ENCODE assay signal across 12 mouse cellular contexts in the genomic region with DNA sequence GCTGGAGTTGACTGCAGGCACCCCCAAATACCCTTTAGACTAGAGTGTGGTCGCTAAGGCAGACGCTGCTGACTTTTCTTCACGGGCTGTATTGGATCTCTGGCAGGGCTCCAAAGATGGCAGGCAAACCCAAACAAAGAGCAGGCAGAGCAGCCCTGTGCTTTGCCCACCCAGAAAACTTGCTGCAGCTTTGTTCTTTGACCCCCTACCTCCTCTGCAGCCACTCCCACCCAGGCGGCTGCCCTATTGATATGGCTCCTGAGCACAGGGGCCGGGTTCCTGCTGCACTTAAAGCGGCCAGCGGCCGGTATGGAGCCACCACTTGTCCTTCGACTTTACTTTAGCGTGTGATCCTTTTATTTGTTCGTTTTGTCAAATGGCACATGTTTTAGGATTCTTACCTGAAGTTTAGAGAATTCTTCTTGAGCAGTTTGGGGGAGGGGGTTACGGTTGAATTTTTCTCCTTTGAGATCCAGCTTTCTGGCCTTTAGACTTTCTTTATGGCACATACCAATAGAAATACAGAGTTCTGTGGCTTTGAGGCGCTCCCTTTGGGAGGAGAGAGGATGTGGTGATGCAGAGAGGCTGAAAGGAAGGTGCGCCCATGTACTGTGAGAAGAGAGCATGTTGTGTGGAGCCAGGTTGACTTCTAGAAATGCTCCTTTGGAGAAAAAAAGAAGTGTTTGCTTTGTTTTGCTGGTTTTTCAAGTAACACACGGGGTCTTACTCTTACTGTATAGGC. TPM values are rescaled to one million over a fixed set of nuclear protein-coding genes. Genes with fewer than 3 reads are reported as not detected.
DNase-seq lines count a peak whose midpoint lies in the region; ATAC-seq and TF ChIP-seq lines count a peak whose summit lies in the region.
"Had no signal": no experiment of that assay in that cellular context is flagged by ENCODE, and none has a peak within 500 bp of the region (broad histone marks: within the 10 kb centered on the region; RNA-seq: fewer than 3 reads in every experiment).

No protein-coding gene starts in this region.

- no peak overlapping the region; the same call in 1 of the 2 replicates for H3K27ac ChIP-seq in hindbrain, embryonic 10.5 days
- H3K27ac ChIP-seq in hindbrain, embryonic 16.5 days (ENCODE audit: low read depth, low read length), result no peak overlapping the region; the same call in 1 of the 2 replicates
- H3K27ac ChIP-seq in midbrain, embryonic 10.5 days (replicated peaks), result peak overlapping the region; percentile 69
- H3K27ac ChIP-seq in midbrain, embryonic 15.5 days, result no peak overlapping the region
- H3K27ac ChIP-seq in embryonic facial prominence, embryonic 10.5 days (replicated peaks), result peak overlapping the region; percentile 24; the same call in 1 of the 2 replicates
- no peak overlapping the region for H3K27ac ChIP-seq in midbrain, postnatal 0 days (ENCODE audit: low read depth, low read length)

- TF ChIP-seq CTCF in midbrain, postnatal 0 days (IDR thresholded peaks at IDR 0.05), result no peak

- peaks cover 52% of the 10 kb centered on the region for H3K36me3 ChIP-seq in hindbrain, embryonic 10.5 days
- peaks cover 7% of the 10 kb centered on the region for H3K36me3 ChIP-seq in hindbrain, embryonic 16.5 days (ENCODE audit: control insufficient read depth, insufficient read depth, low read length)
- H3K36me3 ChIP-seq in midbrain, embryonic 10.5 days, result peaks cover 57% of the 10 kb centered on the region
- no peaks in the 10 kb centered on the region for H3K36me3 ChIP-seq in midbrain, embryonic 15.5 days (replicated peaks)
- H3K36me3 ChIP-seq in embryonic facial prominence, embryonic 10.5 days (replicated peaks), result peaks cover 70% of the 10 kb centered on the region
- peaks cover 3% of the 10 kb centered on the region; the same call in 1 of the 2 replicates for H3K36me3 ChIP-seq in midbrain, postnatal 0 days (ENCODE audit: insufficient read depth, low read length)

- H3K4me3 ChIP-seq in hindbrain, embryonic 10.5 days, result no peak overlapping the region
- H3K4me3 ChIP-seq in hindbrain, embryonic 16.5 days (ENCODE audit: low read length), result no peak overlapping the region
- H3K4me3 ChIP-seq in midbrain, embryonic 10.5 days, result no peak overlapping the region; the same call in 1 of the 2 replicates
- H3K4me3 ChIP-seq in midbrain, embryonic 15.5 days, result no peak overlapping the region
- H3K4me3 ChIP-seq in embryonic facial prominence, embryonic 10.5 days, result no peak overlapping the region
- H3K4me3 ChIP-seq in midbrain, postnatal 0 days (ENCODE audit: low read depth, low read length), result no peak overlapping the region

- peaks cover 11% of the 10 kb centered on the region for H3K4me1 ChIP-seq in hindbrain, embryonic 10.5 days (replicated peaks)
- no peaks in the 10 kb centered on the region for H3K4me1 ChIP-seq in hindbrain, embryonic 16.5 days (ENCODE audit: control insufficient read depth, insufficient read depth, low read depth, low read length)
- peaks cover 15% of the 10 kb centered on the region for H3K4me1 ChIP-seq in midbrain, embryonic 10.5 days
- H3K4me1 ChIP-seq in midbrain, embryonic 15.5 days, result no peaks in the 10 kb centered on the region
- H3K4me1 ChIP-seq in embryonic facial prominence, embryonic 10.5 days, result peaks cover 11% of the 10 kb centered on the region
- H3K4me1 ChIP-seq in midbrain, postnatal 0 days (ENCODE audit: insufficient read depth, low read length), result no peaks in the 10 kb centered on the region

- H3K27me3 ChIP-seq in hindbrain, embryonic 10.5 days (ENCODE audit: insufficient read depth, poor library complexity, severe bottlenecking), result no peaks in the 10 kb centered on the region
- H3K27me3 ChIP-seq in hindbrain, embryonic 16.5 days (replicated peaks; ENCODE audit: control insufficient read depth, insufficient read depth, low read length), result no peaks in the 10 kb centered on the region
- H3K27me3 ChIP-seq in midbrain, embryonic 10.5 days (ENCODE audit: low read depth, poor library complexity, severe bottlenecking), result no peaks in the 10 kb centered on the region
- no peaks in the 10 kb centered on the region for H3K27me3 ChIP-seq in midbrain, embryonic 15.5 days (replicated peaks)
- no peaks in the 10 kb centered on the region for H3K27me3 ChIP-seq in embryonic facial prominence, embryonic 10.5 days (replicated peaks; ENCODE audit: low read depth, poor library complexity, severe bottlenecking)
- H3K27me3 ChIP-seq in midbrain, postnatal 0 days (ENCODE audit: insufficient read depth, low read length), result no peaks in the 10 kb centered on the region
- H3K27me3 ChIP-seq: CH12.LX had no signal

- WGBS in hindbrain, embryonic 10.5 days, result 43% methylated on average over 15 of the region's 15 CpGs
- 42% methylated on average over 15 of the region's 15 CpGs for WGBS in hindbrain, embryonic 16.5 days
- 46% methylated on average over 15 of the region's 15 CpGs for WGBS in midbrain, embryonic 10.5 days
- 37% methylated on average over 15 of the region's 15 CpGs for WGBS in midbrain, embryonic 15.5 days
- WGBS in embryonic facial prominence, embryonic 10.5 days, result 53% methylated on average over 15 of the region's 15 CpGs
- WGBS in midbrain, postnatal 0 days, result 44% methylated on average over 15 of the region's 15 CpGs

- H3K9me3 ChIP-seq in hindbrain, embryonic 10.5 days, result no peaks in the 10 kb centered on the region
- H3K9me3 ChIP-seq in hindbrain, embryonic 16.5 days (ENCODE audit: control insufficient read depth, low read length), result no peaks in the 10 kb centered on the region; the same call in 1 of the 2 replicates
- 0 out of 2 replicates have a peak, but pooled peaks cover 3% of the 10 kb centered on the region for H3K9me3 ChIP-seq in midbrain, embryonic 10.5 days (replicated peaks)
- H3K9me3 ChIP-seq in midbrain, embryonic 15.5 days, result no peaks in the 10 kb centered on the region
- H3K9me3 ChIP-seq in embryonic facial prominence, embryonic 10.5 days, result no peaks in the 10 kb centered on the region
- no peaks in the 10 kb centered on the region for H3K9me3 ChIP-seq in midbrain, postnatal 0 days (ENCODE audit: low read length)

- no peak overlapping the region; the same call in 1 of the 2 replicates for H3K4me2 ChIP-seq in hindbrain, embryonic 16.5 days (ENCODE audit: low read length)
- H3K4me2 ChIP-seq in midbrain, embryonic 15.5 days, result no peak overlapping the region
- no peak overlapping the region for H3K4me2 ChIP-seq in midbrain, postnatal 0 days (ENCODE audit: low read depth, low read length, poor library complexity, severe bottlenecking)

- peak; percentile 9 for DNase-seq in hindbrain, embryonic 10.5 days (ENCODE audit: low spot score)
- peak; percentile 13 for DNase-seq in midbrain, embryonic 10.5 days (ENCODE audit: low spot score)
- DNase-seq in embryonic facial prominence, embryonic 10.5 days (ENCODE audit: low spot score), result peak; percentile 14
- DNase-seq in midbrain, postnatal 0 days (ENCODE audit: low spot score), result peak; percentile 4
- no peak for DNase-seq in right cerebral cortex, postnatal 4 days
- no peak for DNase-seq in heart, postnatal 14 days
- DNase-seq: heart, adult 18-20 months; layer of hippocampus, postnatal 36 days; right cerebral cortex, postnatal 25 days had no signal

- ATAC-seq in hindbrain, embryonic 16.5 days, result no peak
- ATAC-seq in midbrain, embryonic 15.5 days (replicated peaks), result no peak; the same call in 1 of the 2 replicates
- no peak for ATAC-seq in midbrain, postnatal 0 days (ENCODE audit: low FRiP score)

- no peak overlapping the region for H3K9ac ChIP-seq in hindbrain, embryonic 16.5 days (ENCODE audit: low read depth, low read length)
- no peak overlapping the region for H3K9ac ChIP-seq in midbrain, embryonic 15.5 days
- no peak overlapping the region for H3K9ac ChIP-seq in midbrain, postnatal 0 days (replicated peaks; ENCODE audit: low read length, poor library complexity, severe bottlenecking)

- intact Hi-C loops in heart, postnatal 14 days (cut with DNase I), result no loop called here

RNA-seq across cellular contexts. Expression of a gene that starts 24.8 kb away (rescaled TPM):
- 4.2 and 5.4 TPM in 2 replicates for polyA plus RNA-seq in hindbrain, embryonic 10.5 days (2016; fragmentation: Nextera tagmentation; extraction: Ambion mirVana)
- 6.8 and 7.3 TPM in 2 replicates for polyA plus RNA-seq in hindbrain, embryonic 16.5 days (2015; fragmentation: Nextera tagmentation; extraction: Ambion mirVana)
- polyA plus RNA-seq in midbrain, embryonic 10.5 days (2016; fragmentation: Nextera tagmentation; extraction: Ambion mirVana), result 4.0 and 4.9 TPM in 2 replicates
- polyA plus RNA-seq in midbrain, embryonic 15.5 days (2015; fragmentation: Nextera tagmentation; extraction: Ambion mirVana), result 6.2 and 8.4 TPM in 2 replicates
- polyA plus RNA-seq in embryonic facial prominence, embryonic 10.5 days (2016; fragmentation: Nextera tagmentation; extraction: Ambion mirVana), result 4.6 and 4.8 TPM in 2 replicates
- total RNA-seq in midbrain, postnatal 0 days (2014; rRNA removed), result 10.5 and 13.5 TPM in 2 replicates
- polyA plus RNA-seq in midbrain, postnatal 0 days (2015; fragmentation: Nextera tagmentation; extraction: Ambion mirVana), result 4.6 and 4.7 TPM in 2 replicates
- total RNA-seq in heart, postnatal 14 days (2021), result 1 to 10 TPM; 8.2 to 8.8 TPM

Comparison
In these comparisons a context has a peak if more than half of its experiments do, and no peak if none do; other contexts are left out.
1. H3K27ac ChIP-seq: peak in midbrain, embryonic 10.5 days (single experiment) and embryonic facial prominence, embryonic 10.5 days (single experiment); none in hindbrain, embryonic 10.5 days (single experiment), hindbrain, embryonic 16.5 days (single experiment), midbrain, embryonic 15.5 days (single experiment) and midbrain, postnatal 0 days (single experiment).
2. DNase-seq: peak in hindbrain, embryonic 10.5 days (single experiment), midbrain, embryonic 10.5 days (single experiment), embryonic facial prominence, embryonic 10.5 days (single experiment) and midbrain, postnatal 0 days (single experiment); none in right cerebral cortex, postnatal 4 days (single experiment) and heart, postnatal 14 days (0 of 2).